Mouse (Mus musculus) CH12.LX (cell line): ENCODE data around the gene Ifi207. TPM values are rescaled to one million over a fixed set of nuclear protein-coding genes. Genes with fewer than 3 reads are reported as not detected.
"Not testable (repeated sequence)": the region's sequence is repeated elsewhere in the genome, so short reads cannot be mapped to it uniquely, and the experiment has no call there.

Experiments
- DNase-seq: peaks from one replicate; pipeline ENCODE4 v3.0.0-alpha.2; 2013; ENCODE audit errors: extremely low read depth
- H3K27ac ChIP-seq: 2 replicates; pipeline ENCODE4 v1.5.1; 2012; ENCODE audit warnings: low read depth, mild to moderate bottlenecking, control low read depth, moderate library complexity; ENCODE audit not compliant: insufficient read depth
- H3K27me3 ChIP-seq: replicated peaks from 2 replicates; pipeline ENCODE3; 2012; ENCODE audit warnings: inconsistent platforms
- H3K36me3 ChIP-seq, 2 experiments: replicated peaks in 1 of 2; 2 replicates each; pipeline versions ENCODE3 to v1.6.1; 2012; ENCODE audit warnings: inconsistent platforms in 1 of 2, low read length in 1 of 2, mild to moderate bottlenecking in 1 of 2, mixed read lengths in 1 of 2, moderate library complexity in 1 of 2; ENCODE audit not compliant: control insufficient read depth in 1 of 2, insufficient read depth in 1 of 2
- H3K4me1 ChIP-seq, 2 experiments: 2 replicates each; pipeline ENCODE4 v1.6.1; 2012; ENCODE audit warnings: inconsistent platforms in 1 of 2, moderate library complexity in 1 of 2; ENCODE audit not compliant: insufficient read depth in 2 of 2, control insufficient read depth in 1 of 2
- H3K4me2 ChIP-seq: 2 replicates; pipeline ENCODE4 v1.6.1; 2012; ENCODE audit warnings: low read depth, mild to moderate bottlenecking, control low read depth; ENCODE audit not compliant: poor library complexity, insufficient read depth, severe bottlenecking
- H3K4me3 ChIP-seq, 3 experiments: fragments of 150-350 bp in 1 of 3; sonication (generic) in 1 of 3; replicated peaks in 1 of 3; 2 replicates each; pipeline versions ENCODE3 to v1.5.1; 2011 to 2012; ENCODE audit warnings: low read depth in 2 of 3, low read length in 2 of 3, mild to moderate bottlenecking in 2 of 3, moderate library complexity in 2 of 3, control low read depth in 1 of 3, improper control_type of control experiment in 1 of 3, inconsistent platforms in 1 of 3, mixed read lengths in 1 of 3; ENCODE audit not compliant: poor library complexity in 1 of 3
- H3K79me2 ChIP-seq: replicated peaks from 2 replicates; pipeline ENCODE4 v1.6.1; 2012; ENCODE audit warnings: mild to moderate bottlenecking, moderate library complexity; ENCODE audit not compliant: control insufficient read depth, poor library complexity, insufficient read depth, severe bottlenecking; ENCODE audit errors: extremely low read depth
- H3K9ac ChIP-seq: 2 replicates; pipeline ENCODE4 v1.6.1; 2012; ENCODE audit warnings: low read depth, mild to moderate bottlenecking, control low read depth, moderate library complexity; ENCODE audit not compliant: insufficient read depth
- H3K9me3 ChIP-seq: replicated peaks from 2 replicates; pipeline ENCODE3; 2012; ENCODE audit warnings: low read length, inconsistent platforms, mixed read lengths
- CTCF ChIP-seq, 2 experiments: IDR thresholded peaks in 1 of 2; conservative IDR thresholded peaks in 1 of 2; 2 replicates each; pipeline ENCODE4 v1.5.1; 2011 to 2012; ENCODE audit warnings: low read depth in 2 of 2, low read length in 2 of 2, improper control_type of control experiment in 1 of 2, inconsistent platforms in 1 of 2, mild to moderate bottlenecking in 1 of 2, moderate library complexity in 1 of 2
- ELF1 ChIP-seq: IDR thresholded peaks from 2 replicates; pipeline ENCODE4 v1.6.1; 2014; ENCODE audit warnings: low read depth, mild to moderate bottlenecking, inconsistent platforms, low read length, improper control_type of control experiment
- EP300 ChIP-seq: IDR thresholded peaks from 2 replicates; pipeline ENCODE4 v1.6.1; 2011; ENCODE audit warnings: low read length, improper control_type of control experiment
- ETS1 ChIP-seq: conservative IDR thresholded peaks from 2 replicates; pipeline ENCODE4 v1.6.1; 2012; ENCODE audit warnings: low read depth, mild to moderate bottlenecking, inconsistent platforms, low read length, improper control_type of control experiment, moderate library complexity
- GABPA ChIP-seq: IDR thresholded peaks from 2 replicates; pipeline ENCODE4 v1.6.1; 2012; ENCODE audit warnings: low read depth, low read length, improper control_type of control experiment, inconsistent platforms; ENCODE audit not compliant: insufficient replicate concordance
- HCFC1 ChIP-seq: IDR thresholded peaks from 2 replicates; pipeline ENCODE4 v1.6.1; 2012; ENCODE audit warnings: low read depth, mild to moderate bottlenecking, inconsistent platforms, low read length, improper control_type of control experiment
- IRF4 ChIP-seq: IDR thresholded peaks from 2 replicates; pipeline ENCODE4 v1.6.1; 2014; ENCODE audit warnings: low read depth, mild to moderate bottlenecking, inconsistent platforms, low read length, improper control_type of control experiment
- JUN ChIP-seq: IDR thresholded peaks from 2 replicates; pipeline ENCODE4 v1.6.1; 2011; ENCODE audit warnings: low read depth, mild to moderate bottlenecking, low read length, improper control_type of control experiment, moderate library complexity; ENCODE audit not compliant: insufficient read depth
- JUND ChIP-seq: conservative IDR thresholded peaks from 2 replicates; pipeline ENCODE4 v1.6.1; 2011; ENCODE audit warnings: low read depth, low read length, improper control_type of control experiment
- MAX ChIP-seq: IDR thresholded peaks from 2 replicates; pipeline ENCODE4 v1.6.1; 2011; ENCODE audit warnings: low read length, improper control_type of control experiment
- MEF2A ChIP-seq: IDR thresholded peaks from 2 replicates; pipeline ENCODE4 v1.6.1; 2014; ENCODE audit warnings: low read depth, mild to moderate bottlenecking, inconsistent platforms, low read length, improper control_type of control experiment, borderline replicate concordance
- MYC ChIP-seq: IDR thresholded peaks from 2 replicates; pipeline ENCODE4 v1.6.1; 2011; ENCODE audit warnings: low read depth, mild to moderate bottlenecking, improper control_type of control experiment, low read length
- NELFE ChIP-seq: IDR thresholded peaks from 2 replicates; pipeline ENCODE4 v1.6.1; 2011; ENCODE audit warnings: low read depth, low read length, improper control_type of control experiment
- POLR2AphosphoS2 ChIP-seq: IDR thresholded peaks from 2 replicates; pipeline ENCODE4 v1.6.1; 2011; ENCODE audit warnings: low read depth, low read length, improper control_type of control experiment
- TCF12 ChIP-seq: IDR thresholded peaks from 2 replicates; pipeline ENCODE4 v1.6.1; 2014; ENCODE audit warnings: low read depth, mild to moderate bottlenecking, inconsistent platforms, low read length, improper control_type of control experiment
- UBTF ChIP-seq: IDR thresholded peaks from 2 replicates; pipeline ENCODE4 v1.6.1; 2012; ENCODE audit warnings: low read depth, mild to moderate bottlenecking, inconsistent platforms, low read length, improper control_type of control experiment, moderate library complexity
- USF1 ChIP-seq: IDR thresholded peaks from 2 replicates; pipeline ENCODE4 v1.6.1; 2014; ENCODE audit warnings: low read depth, mild to moderate bottlenecking, inconsistent platforms, low read length, improper control_type of control experiment
- ZNF384 ChIP-seq: IDR thresholded peaks from 2 replicates; pipeline ENCODE4 v1.6.1; 2012; ENCODE audit warnings: low read depth, low read length, improper control_type of control experiment, inconsistent platforms
- dilution Hi-C: fragments of 300-500 bp; cut with MboI; formaldehyde crosslinking; loops from 2 replicates; pipeline ENCODE4 v1.14.3; 2020; ENCODE audit warnings: low sequenced_read_pairs; ENCODE audit not compliant: extremely low pct_unique_long_range_greater_than_20kb, extremely low pct_ligation_motif_present
- in situ Hi-C: fragments of 300-500 bp; cut with MboI; formaldehyde crosslinking; loops from 3 replicates; pipeline ENCODE4 v1.14.3; 2019; ENCODE audit warnings: low sequenced_read_pairs, low pct_ligation_motif_present, low pct_unique_long_range_greater_than_20kb, mixed read lengths
- polyA plus RNA-seq: library from polyadenylated mRNA; unstranded; fragments of >175 nt; gene quantifications from 2 replicates; pipeline ENCODE4 v1.2.1, GENCODE M21; 2012; ENCODE audit warnings: low read depth; ENCODE audit not compliant: insufficient read length
- total RNA-seq, 2 experiments: library from RNA; depleted of rRNA; stranded (reverse); fragments of 300-350 nt in 1 of 2; fragments of >200 nt in 1 of 2; gene quantifications; 2 replicates each; pipeline ENCODE4 v1.2.3; 2012 to 2014

Gene Ifi207
- total and polyA plus RNA-seq, 3 experiments = 2.1 to 11.9 (median 3.4) TPM

- dilution Hi-C loops, H3K79me2 ChIP-seq, H3K4me2 ChIP-seq, H3K27me3 ChIP-seq, H3K36me3 ChIP-seq, H3K4me3 ChIP-seq, H3K27ac ChIP-seq, in situ Hi-C loops, H3K9me3 ChIP-seq, H3K9ac ChIP-seq: not testable (repeated sequence)
- peaks cover 5 to 30% of the 10 kb centered on the region in 2 experiments; a peak in 3 of 4 replicates for H3K4me1 ChIP-seq
- DNase-seq = peak; percentile 43
- TF ChIP-seq MYC = 0 out of 2 replicates have a peak, but pooled peaks have one; percentile 18
- TF ChIP-seq ETS1 = peak; percentile 62
- TF ChIP-seq EP300 = peak; percentile 48
- peak; percentile 65 for TF ChIP-seq ZNF384
- TF ChIP-seq UBTF = peak; percentile 42; the same call in 1 of the 2 replicates
- TF ChIP-seq MEF2A = peak; percentile 57; the same call in 1 of the 2 replicates
- TF ChIP-seq ELF1 = peak; percentile 67
- peak; percentile 33 for TF ChIP-seq IRF4
- TF ChIP-seq MAX = peak; percentile 36; the same call in 1 of the 2 replicates
- TF ChIP-seq TCF12 = peak; percentile 59
Measured at GRCm38 (mm10) chr1:173735015-173735414, 6.5 kb downstream of the Ifi207 start.

DNA sequence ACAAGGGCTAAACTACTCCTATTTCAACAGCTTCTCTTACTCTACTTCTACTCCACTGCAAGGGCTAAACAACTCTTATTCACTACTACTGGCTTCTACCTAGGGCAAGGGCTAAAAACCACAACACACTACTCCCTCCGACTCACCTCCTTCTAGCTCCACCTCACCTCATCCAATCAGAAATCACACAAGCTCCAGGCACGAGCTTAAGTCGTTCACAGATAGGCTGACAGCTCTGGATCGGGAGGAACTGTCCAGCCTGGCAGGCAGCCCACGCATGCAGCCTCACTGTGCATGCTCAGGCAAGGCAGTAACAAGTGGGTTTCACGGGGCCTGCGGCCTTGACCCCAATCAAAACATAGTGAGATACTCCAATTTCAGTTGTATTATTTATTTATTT lies 8.3 kb downstream of the Ifi207 start:
- Histone ChIP-seq H3K27me3 (no peaks in the 10 kb centered on the region), H3K4me3 (no peak overlapping the region), H3K4me1 (peaks cover 5 to 30% of the 10 kb centered on the region in 2 experiments; a peak in 3 of 4 replicates), H3K9ac (no peak overlapping the region), H3K9me3 (no peaks in the 10 kb centered on the region), H3K79me2 (no peaks in the 10 kb centered on the region), H3K27ac (no peak overlapping the region), H3K36me3 (peaks cover 1 to 20% of the 10 kb centered on the region in 2 experiments), H3K4me2 (no peak overlapping the region)
- in situ Hi-C loops = no loop called here
- no peak for TF ChIP-seq POLR2AphosphoS2
- no peak for TF ChIP-seq JUN
- TF ChIP-seq GABPA = no peak
- no peak for TF ChIP-seq MEF2A
- TF ChIP-seq JUND = no peak
- no peak for TF ChIP-seq HCFC1
- TF ChIP-seq NELFE = no peak
- no peak for TF ChIP-seq CTCF (conservative IDR thresholded peaks at IDR 0.05 in 1 of 2, IDR thresholded peaks at IDR 0.05 in 1 of 2; ENCODE audit: low read depth in 2 of 2, low read length in 2 of 2)
- TF ChIP-seq EP300 = no peak
- TF ChIP-seq USF1 = no peak
- dilution Hi-C loops = no loop called here
- no peak for DNase-seq
